Mouse (Mus musculus) CH12.LX (cell line): ENCODE data around the gene C2cd2l. TPM values are rescaled to one million over a fixed set of nuclear protein-coding genes. Genes with fewer than 3 reads are reported as not detected.
A peak's percentile ranks its signal among the peaks of the same experiment; 100 is the strongest.
"Not testable (repeated sequence)": the region's sequence is repeated elsewhere in the genome, so short reads cannot be mapped to it uniquely, and the experiment has no call there.

Experiments used
- DNase-seq: peaks from one replicate; pipeline ENCODE4 v3.0.0-alpha.2; 2013; ENCODE audit errors: extremely low read depth
- H3K27ac ChIP-seq: 2 replicates; pipeline ENCODE4 v1.5.1; 2012; ENCODE audit warnings: low read depth, mild to moderate bottlenecking, control low read depth, moderate library complexity; ENCODE audit not compliant: insufficient read depth
- H3K27me3 ChIP-seq: replicated peaks from 2 replicates; pipeline ENCODE3; 2012; ENCODE audit warnings: inconsistent platforms
- H3K36me3 ChIP-seq, 2 experiments: replicated peaks in 1 of 2; 2 replicates each; pipeline versions ENCODE3 to v1.6.1; 2012; ENCODE audit warnings: inconsistent platforms in 1 of 2, low read length in 1 of 2, mild to moderate bottlenecking in 1 of 2, mixed read lengths in 1 of 2, moderate library complexity in 1 of 2; ENCODE audit not compliant: control insufficient read depth in 1 of 2, insufficient read depth in 1 of 2
- H3K4me1 ChIP-seq, 2 experiments: 2 replicates each; pipeline ENCODE4 v1.6.1; 2012; ENCODE audit warnings: inconsistent platforms in 1 of 2, moderate library complexity in 1 of 2; ENCODE audit not compliant: insufficient read depth in 2 of 2, control insufficient read depth in 1 of 2
- H3K4me2 ChIP-seq: 2 replicates; pipeline ENCODE4 v1.6.1; 2012; ENCODE audit warnings: low read depth, mild to moderate bottlenecking, control low read depth; ENCODE audit not compliant: poor library complexity, insufficient read depth, severe bottlenecking
- H3K4me3 ChIP-seq, 3 experiments: fragments of 150-350 bp in 1 of 3; sonication (generic) in 1 of 3; replicated peaks in 1 of 3; 2 replicates each; pipeline versions ENCODE3 to v1.5.1; 2011 to 2012; ENCODE audit warnings: low read depth in 2 of 3, low read length in 2 of 3, mild to moderate bottlenecking in 2 of 3, moderate library complexity in 2 of 3, control low read depth in 1 of 3, improper control_type of control experiment in 1 of 3, inconsistent platforms in 1 of 3, mixed read lengths in 1 of 3; ENCODE audit not compliant: poor library complexity in 1 of 3
- H3K79me2 ChIP-seq: replicated peaks from 2 replicates; pipeline ENCODE4 v1.6.1; 2012; ENCODE audit warnings: mild to moderate bottlenecking, moderate library complexity; ENCODE audit not compliant: control insufficient read depth, poor library complexity, insufficient read depth, severe bottlenecking; ENCODE audit errors: extremely low read depth
- H3K9ac ChIP-seq: 2 replicates; pipeline ENCODE4 v1.6.1; 2012; ENCODE audit warnings: low read depth, mild to moderate bottlenecking, control low read depth, moderate library complexity; ENCODE audit not compliant: insufficient read depth
- H3K9me3 ChIP-seq: replicated peaks from 2 replicates; pipeline ENCODE3; 2012; ENCODE audit warnings: low read length, inconsistent platforms, mixed read lengths
- BHLHE40 ChIP-seq: IDR thresholded peaks from 2 replicates; pipeline ENCODE4 v1.6.1; 2011; ENCODE audit warnings: mild to moderate bottlenecking, low read depth, low read length, improper control_type of control experiment
- CHD2 ChIP-seq: IDR thresholded peaks from 2 replicates; pipeline ENCODE4 v1.6.1; 2011; ENCODE audit warnings: low read length, improper control_type of control experiment
- CTCF ChIP-seq, 2 experiments: IDR thresholded peaks in 1 of 2; conservative IDR thresholded peaks in 1 of 2; 2 replicates each; pipeline ENCODE4 v1.5.1; 2011 to 2012; ENCODE audit warnings: low read depth in 2 of 2, low read length in 2 of 2, improper control_type of control experiment in 1 of 2, inconsistent platforms in 1 of 2, mild to moderate bottlenecking in 1 of 2, moderate library complexity in 1 of 2
- E2F4 ChIP-seq: IDR thresholded peaks from 2 replicates; pipeline ENCODE4 v1.6.1; 2011; ENCODE audit warnings: low read depth, low read length, improper control_type of control experiment; ENCODE audit not compliant: insufficient replicate concordance
- GABPA ChIP-seq: IDR thresholded peaks from 2 replicates; pipeline ENCODE4 v1.6.1; 2012; ENCODE audit warnings: low read depth, low read length, improper control_type of control experiment, inconsistent platforms; ENCODE audit not compliant: insufficient replicate concordance
- HCFC1 ChIP-seq: IDR thresholded peaks from 2 replicates; pipeline ENCODE4 v1.6.1; 2012; ENCODE audit warnings: low read depth, mild to moderate bottlenecking, inconsistent platforms, low read length, improper control_type of control experiment
- IRF4 ChIP-seq: IDR thresholded peaks from 2 replicates; pipeline ENCODE4 v1.6.1; 2014; ENCODE audit warnings: low read depth, mild to moderate bottlenecking, inconsistent platforms, low read length, improper control_type of control experiment
- MAX ChIP-seq: IDR thresholded peaks from 2 replicates; pipeline ENCODE4 v1.6.1; 2011; ENCODE audit warnings: low read length, improper control_type of control experiment
- MEF2A ChIP-seq: IDR thresholded peaks from 2 replicates; pipeline ENCODE4 v1.6.1; 2014; ENCODE audit warnings: low read depth, mild to moderate bottlenecking, inconsistent platforms, low read length, improper control_type of control experiment, borderline replicate concordance
- MXI1 ChIP-seq: IDR thresholded peaks from 2 replicates; pipeline ENCODE4 v1.6.1; 2011; ENCODE audit warnings: mild to moderate bottlenecking, low read depth, low read length, improper control_type of control experiment
- MYC ChIP-seq: IDR thresholded peaks from 2 replicates; pipeline ENCODE4 v1.6.1; 2011; ENCODE audit warnings: low read depth, mild to moderate bottlenecking, improper control_type of control experiment, low read length
- NELFE ChIP-seq: IDR thresholded peaks from 2 replicates; pipeline ENCODE4 v1.6.1; 2011; ENCODE audit warnings: low read depth, low read length, improper control_type of control experiment
- NRF1 ChIP-seq: IDR thresholded peaks from 2 replicates; pipeline ENCODE4 v1.6.1; 2014; ENCODE audit warnings: low read depth, mild to moderate bottlenecking, inconsistent platforms, low read length, improper control_type of control experiment, moderate library complexity
- POLR2A ChIP-seq: IDR thresholded peaks from 2 replicates; pipeline ENCODE4 v1.6.1; 2011; ENCODE audit warnings: low read depth, mild to moderate bottlenecking, improper control_type of control experiment, low read length
- POLR2AphosphoS2 ChIP-seq: IDR thresholded peaks from 2 replicates; pipeline ENCODE4 v1.6.1; 2011; ENCODE audit warnings: low read depth, low read length, improper control_type of control experiment
- RAD21 ChIP-seq: IDR thresholded peaks from 2 replicates; pipeline ENCODE4 v1.6.1; 2011; ENCODE audit warnings: low read depth, mild to moderate bottlenecking, low read length, improper control_type of control experiment, moderate library complexity
- RCOR1 ChIP-seq: conservative IDR thresholded peaks from 2 replicates; pipeline ENCODE4 v1.6.1; 2012; ENCODE audit warnings: low read depth, mild to moderate bottlenecking, inconsistent platforms, low read length, improper control_type of control experiment
- TCF12 ChIP-seq: IDR thresholded peaks from 2 replicates; pipeline ENCODE4 v1.6.1; 2014; ENCODE audit warnings: low read depth, mild to moderate bottlenecking, inconsistent platforms, low read length, improper control_type of control experiment
- USF1 ChIP-seq: IDR thresholded peaks from 2 replicates; pipeline ENCODE4 v1.6.1; 2014; ENCODE audit warnings: low read depth, mild to moderate bottlenecking, inconsistent platforms, low read length, improper control_type of control experiment
- USF2 ChIP-seq: conservative IDR thresholded peaks from 2 replicates; pipeline ENCODE4 v1.6.1; 2011; ENCODE audit warnings: low read depth, low read length, improper control_type of control experiment
- ZKSCAN1 ChIP-seq: IDR thresholded peaks from 2 replicates; pipeline ENCODE4 v1.6.1; 2012; ENCODE audit warnings: low read depth, inconsistent platforms, low read length, improper control_type of control experiment, borderline replicate concordance
- ZNF384 ChIP-seq: IDR thresholded peaks from 2 replicates; pipeline ENCODE4 v1.6.1; 2012; ENCODE audit warnings: low read depth, low read length, improper control_type of control experiment, inconsistent platforms
- dilution Hi-C: fragments of 300-500 bp; cut with MboI; formaldehyde crosslinking; loops from 2 replicates; pipeline ENCODE4 v1.14.3; 2020; ENCODE audit warnings: low sequenced_read_pairs; ENCODE audit not compliant: extremely low pct_unique_long_range_greater_than_20kb, extremely low pct_ligation_motif_present
- in situ Hi-C: fragments of 300-500 bp; cut with MboI; formaldehyde crosslinking; loops from 3 replicates; pipeline ENCODE4 v1.14.3; 2019; ENCODE audit warnings: low sequenced_read_pairs, low pct_ligation_motif_present, low pct_unique_long_range_greater_than_20kb, mixed read lengths
- polyA plus RNA-seq: library from polyadenylated mRNA; unstranded; fragments of >175 nt; gene quantifications from 2 replicates; pipeline ENCODE4 v1.2.1, GENCODE M21; 2012; ENCODE audit warnings: low read depth; ENCODE audit not compliant: insufficient read length
- total RNA-seq, 2 experiments: library from RNA; depleted of rRNA; stranded (reverse); fragments of 300-350 nt in 1 of 2; fragments of >200 nt in 1 of 2; gene quantifications; 2 replicates each; pipeline ENCODE4 v1.2.3; 2012 to 2014

The C2cd2l gene
- total and polyA plus RNA-seq, 3 experiments, result 2.9 to 7.3 (median 7.2) TPM

DNA sequence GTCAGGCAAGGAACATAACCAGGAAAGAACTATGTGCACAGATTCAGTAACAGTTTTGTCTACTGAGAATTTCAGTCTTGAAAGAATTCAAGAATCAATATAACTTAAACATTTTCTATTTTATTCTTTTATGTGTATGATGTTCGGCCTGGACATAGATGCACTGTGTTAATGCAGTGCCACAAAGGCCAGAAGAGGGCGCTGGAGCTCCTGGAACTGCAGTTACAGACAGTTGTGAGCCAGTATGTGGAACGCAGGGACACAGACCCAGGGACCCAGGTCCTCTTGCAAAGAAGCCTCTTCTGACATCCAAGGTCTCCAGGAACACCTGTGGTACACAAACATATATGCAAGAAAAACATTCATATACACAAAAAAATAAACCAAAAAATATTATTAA lies 44.4 kb upstream of the C2cd2l start:
- Histone ChIP-seq H3K4me2 (no peak overlapping the region), H3K79me2 (peaks cover 9% of the 10 kb centered on the region), H3K9ac (no peak overlapping the region), H3K27ac (no peak overlapping the region), H3K27me3 (no peaks in the 10 kb centered on the region), H3K4me3 (no peak overlapping the region), H3K36me3 (peaks cover 3 to 6% of the 10 kb centered on the region in 2 experiments), H3K9me3 (peaks cover 2% of the 10 kb centered on the region), H3K4me1 (peaks cover 0 to 13% of the 10 kb centered on the region in 2 experiments; a peak in 2 of 4 replicates)
- dilution Hi-C loops, result no loop called here
- TF ChIP-seq CHD2, result no peak
- TF ChIP-seq MYC, result no peak
- TF ChIP-seq BHLHE40, result no peak
- TF ChIP-seq GABPA, result no peak
- no peak for TF ChIP-seq USF2
- TF ChIP-seq RAD21, result peak; percentile 13
- no peak for TF ChIP-seq TCF12
- TF ChIP-seq CTCF (conservative IDR thresholded peaks at IDR 0.05 in 1 of 2, IDR thresholded peaks at IDR 0.05 in 1 of 2; ENCODE audit: low read depth in 2 of 2, low read length in 2 of 2), result peak in 1 of 2 experiments; percentile 46; a peak in 2 of 4 replicates
- TF ChIP-seq MAX, result no peak
- TF ChIP-seq, all 38 proteins: peak for 2
- DNase-seq, result peak; percentile 33
- in situ Hi-C loops, result no loop called here

DNA sequence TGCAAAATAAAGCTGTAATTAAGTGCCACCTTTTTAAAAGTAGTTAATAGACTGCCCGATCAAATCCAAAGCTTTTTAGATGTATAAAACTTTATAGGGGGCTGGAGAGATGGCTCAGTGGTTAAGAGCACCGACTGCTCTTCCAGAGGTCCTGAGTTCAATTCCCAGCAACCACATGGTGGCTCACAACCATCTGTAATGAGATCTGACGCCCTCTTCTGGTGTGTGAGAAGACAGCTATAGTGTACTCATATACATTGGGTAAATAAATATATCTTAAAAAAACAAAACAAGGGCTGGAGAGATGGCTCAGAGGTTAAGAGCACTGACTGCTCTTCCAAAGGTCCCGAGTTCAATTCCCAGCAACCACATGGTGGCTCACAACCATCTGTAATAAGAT lies 41.8 kb upstream of the C2cd2l start:
- in situ Hi-C loops, H3K9ac ChIP-seq, dilution Hi-C loops, DNase-seq, H3K27me3 ChIP-seq, H3K79me2 ChIP-seq, H3K9me3 ChIP-seq, H3K27ac ChIP-seq: not testable (repeated sequence)
- Histone ChIP-seq H3K4me1 (peaks cover 0 to 13% of the 10 kb centered on the region in 2 experiments; a peak in 2 of 4 replicates), H3K4me2 (peak overlapping the region; percentile 47; the same call in 1 of the 2 replicates), H3K36me3 (peaks cover 19 to 26% of the 10 kb centered on the region in 2 experiments), H3K4me3 (peak overlapping the region in 1 of 3 experiments; percentile 89)
- 0 out of 4 replicates have a peak, but pooled peaks of 1 of the 2 experiments have one; percentile 9 for TF ChIP-seq CTCF (conservative IDR thresholded peaks at IDR 0.05 in 1 of 2, IDR thresholded peaks at IDR 0.05 in 1 of 2; ENCODE audit: low read depth in 2 of 2, low read length in 2 of 2)

DNA sequence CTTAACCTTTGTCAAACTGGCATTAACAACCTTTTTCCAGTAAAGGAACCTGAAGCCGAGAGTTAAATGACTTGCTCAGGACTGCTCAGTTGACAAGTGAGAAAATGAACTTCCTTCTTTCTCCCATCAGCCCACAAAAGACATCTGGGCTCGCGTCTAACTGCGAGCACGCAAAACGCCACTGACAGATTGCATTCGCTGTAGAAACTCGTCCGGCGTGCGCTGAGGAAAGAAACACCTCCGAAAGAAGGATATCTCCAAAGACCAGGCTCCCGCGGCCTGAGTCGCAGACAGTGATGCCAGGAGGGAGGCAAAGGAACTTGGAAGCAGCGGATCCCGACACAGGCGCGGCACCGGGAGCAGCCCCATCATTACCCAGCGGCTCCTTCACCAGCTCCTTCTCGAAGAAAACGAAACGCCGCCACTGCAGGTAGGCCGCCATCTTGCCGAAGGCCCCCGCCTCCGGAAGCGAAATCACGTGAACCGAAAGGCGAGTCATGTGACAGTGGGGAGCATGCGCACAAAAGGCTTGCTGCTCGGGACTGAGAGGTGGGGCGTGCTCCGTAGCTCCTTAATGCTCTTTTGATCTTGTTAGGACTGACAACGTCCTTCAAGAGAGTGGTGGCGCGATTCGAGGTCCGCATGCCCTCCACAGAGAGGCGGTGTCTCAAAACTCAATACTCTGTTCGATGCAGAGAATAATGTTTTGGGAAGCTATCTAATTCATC lies 41.3 kb upstream of the C2cd2l start, which contains the start of gene Vps11:
Gene Vps11, minus strand, starts transcription at position 481 of the 728 bp plus-strand sequence.
- Histone ChIP-seq H3K27ac (peak within 1 kb of the TSS; percentile 24; the same call in 1 of the 2 replicates), H3K9ac (peak within 1 kb of the TSS; percentile 71), H3K79me2 (peaks cover 9% of the 10 kb centered on the region), H3K4me3 (peak within 1 kb of the TSS; percentile 73 to 98 (median 89)), H3K36me3 (peaks cover 24 to 32% of the 10 kb centered on the region in 2 experiments), H3K9me3 (peaks cover 2% of the 10 kb centered on the region), H3K4me1 (peaks cover 0 to 13% of the 10 kb centered on the region in 2 experiments; a peak in 2 of 4 replicates), H3K4me2 (peak within 1 kb of the TSS; percentile 52), H3K27me3 (no peaks in the 10 kb centered on the region)
- dilution Hi-C loops, result no loop called here
- in situ Hi-C loops, result no loop called here
- peak; percentile 98 for DNase-seq
- TF ChIP-seq GABPA (no peak; the same call in 1 of the 2 replicates), USF2 (peak; percentile 99), USF1 (peak; percentile 99), MYC (peak; percentile 79), NRF1 (peak; percentile 95), ZKSCAN1 (no peak), BHLHE40 (peak; percentile 98), NELFE (peak; percentile 85), HCFC1 (peak; percentile 89), POLR2A (peak; percentile 83), MEF2A (peak; percentile 68), MAX (peak; percentile 98), ZNF384 (no peak), MXI1 (peak; percentile 94), RCOR1 (0 out of 2 replicates have a peak, but pooled peaks have one; percentile 50), IRF4 (peak; percentile 74), POLR2AphosphoS2 (peak; percentile 65; the same call in 1 of the 2 replicates), E2F4 (peak; percentile 43; the same call in 1 of the 2 replicates), RAD21 (no peak), CHD2 (no peak)
